Mouse (Mus musculus) myocyte (in vitro differentiated cells): ENCODE measurements around the gene Rps3. TPM values are rescaled to one million over a fixed set of nuclear protein-coding genes. Genes with fewer than 3 reads are reported as not detected.
A peak's percentile ranks its signal among the peaks of the same experiment; 100 is the strongest.

Source experiments
- H3K27me3 ChIP-seq: one replicate; pipeline ENCODE4 v1.6.1; 2011; ENCODE audit not compliant: control insufficient read depth, insufficient read depth, insufficient read length
- H3K36me3 ChIP-seq: one replicate; pipeline ENCODE4 v1.6.1; 2011; ENCODE audit not compliant: control insufficient read depth, insufficient read depth
- H3K4me2 ChIP-seq: one replicate; pipeline ENCODE4 v1.6.1; 2011; ENCODE audit warnings: low read depth, control low read depth
- H3K4me3 ChIP-seq: one replicate; pipeline ENCODE4 v1.5.1; 2011; ENCODE audit warnings: mild to moderate bottlenecking, control low read depth, moderate library complexity
- H3K79me2 ChIP-seq: one replicate; pipeline ENCODE4 v1.6.1; 2011; ENCODE audit not compliant: control insufficient read depth, insufficient read depth
- H3ac ChIP-seq: one replicate; pipeline ENCODE4 v1.6.1; 2011; ENCODE audit not compliant: control insufficient read depth, insufficient read length
- CEBPB ChIP-seq: IDR thresholded peaks from 2 replicates; pipeline ENCODE4 v1.6.1; 2011; ENCODE audit warnings: mild to moderate bottlenecking, moderate library complexity; ENCODE audit not compliant: poor library complexity, insufficient read depth, severe bottlenecking
- E2F4 ChIP-seq: IDR thresholded peaks from one replicate; pipeline ENCODE4 v1.6.1; 2011; ENCODE audit warnings: mild to moderate bottlenecking, control low read depth, moderate library complexity; ENCODE audit not compliant: insufficient read depth
- MAX ChIP-seq: IDR thresholded peaks from one replicate; pipeline ENCODE4 v1.6.1; 2011; ENCODE audit warnings: low read depth, mild to moderate bottlenecking, control low read depth
- MYOD1 ChIP-seq, 3 experiments: IDR thresholded peaks; one replicate each; pipeline ENCODE4 v1.6.1; 2011; ENCODE audit warnings: control low read depth in 2 of 3, low read depth in 2 of 3, mild to moderate bottlenecking in 2 of 3, moderate library complexity in 1 of 3; ENCODE audit not compliant: insufficient read length in 2 of 3, control insufficient read depth in 1 of 3
- MYOG ChIP-seq, 3 experiments: IDR thresholded peaks; one replicate each; pipeline ENCODE4 v1.6.1; 2011; ENCODE audit warnings: control low read depth in 2 of 3, low read depth in 2 of 3, mild to moderate bottlenecking in 2 of 3; ENCODE audit not compliant: insufficient read length in 2 of 3, control insufficient read depth in 1 of 3, insufficient read depth in 1 of 3
- POLR2A ChIP-seq: IDR thresholded peaks from one replicate; pipeline ENCODE4 v1.6.1; 2011; ENCODE audit warnings: low read depth, mild to moderate bottlenecking, control low read depth, moderate library complexity; ENCODE audit not compliant: insufficient read length
- POLR2AphosphoS2 ChIP-seq: IDR thresholded peaks from one replicate; pipeline ENCODE4 v1.6.1; 2011; ENCODE audit warnings: low read depth, control low read depth; ENCODE audit not compliant: insufficient read length
- REST ChIP-seq: IDR thresholded peaks from one replicate; pipeline ENCODE4 v1.6.1; 2011; ENCODE audit warnings: mild to moderate bottlenecking, control low read depth, moderate library complexity; ENCODE audit not compliant: insufficient read depth, insufficient read length
- SRF ChIP-seq: IDR thresholded peaks from one replicate; pipeline ENCODE4 v1.6.1; 2011; ENCODE audit warnings: low read depth; ENCODE audit not compliant: control insufficient read depth, insufficient read length
- TCF12 ChIP-seq: IDR thresholded peaks from one replicate; pipeline ENCODE4 v1.6.1; 2011; ENCODE audit warnings: mild to moderate bottlenecking, control low read depth; ENCODE audit not compliant: poor library complexity, insufficient read depth, severe bottlenecking
- TCF3 ChIP-seq: IDR thresholded peaks from one replicate; pipeline ENCODE4 v1.6.1; 2011; ENCODE audit warnings: low read depth, control low read depth; ENCODE audit not compliant: insufficient read length
- USF1 ChIP-seq: IDR thresholded peaks from one replicate; pipeline ENCODE4 v1.6.1; 2011; ENCODE audit warnings: low read depth, mild to moderate bottlenecking, control low read depth, moderate library complexity
- polyA plus RNA-seq: library from polyadenylated mRNA; unstranded; fragments of >200 nt; fragmentation: generic; extraction: Trizol; gene quantifications from one replicate; pipeline ENCODE4 v1.2.1, GENCODE M21; 2012; ENCODE audit warnings: missing spikeins

Rps3 gene
- polyA plus RNA-seq, 1 experiment, result 2,049 TPM

DNA sequence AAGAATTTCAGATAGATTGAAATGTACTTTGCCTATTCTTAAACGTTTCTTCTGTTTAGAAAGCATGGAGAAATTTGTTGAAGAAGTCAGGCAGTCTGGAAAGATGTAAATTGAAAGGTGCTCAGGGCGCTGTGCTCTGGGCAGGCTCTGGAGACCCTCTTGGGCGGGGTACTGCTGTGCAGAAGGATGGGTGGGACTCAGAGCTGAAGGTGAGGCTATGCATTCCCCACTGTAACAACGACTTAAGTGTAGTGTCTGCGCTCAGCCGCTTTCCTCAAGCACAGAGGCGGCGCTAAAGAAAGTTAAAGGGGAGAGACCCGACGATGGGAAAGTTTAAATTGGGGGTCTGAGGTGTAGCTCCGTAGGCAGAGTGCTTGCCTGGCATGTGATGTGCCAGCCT lies 53.3 kb downstream of the Rps3 start:
- H3K27me3 ChIP-seq, result no peaks in the 10 kb centered on the region
- no peaks in the 10 kb centered on the region for H3K36me3 ChIP-seq

DNA sequence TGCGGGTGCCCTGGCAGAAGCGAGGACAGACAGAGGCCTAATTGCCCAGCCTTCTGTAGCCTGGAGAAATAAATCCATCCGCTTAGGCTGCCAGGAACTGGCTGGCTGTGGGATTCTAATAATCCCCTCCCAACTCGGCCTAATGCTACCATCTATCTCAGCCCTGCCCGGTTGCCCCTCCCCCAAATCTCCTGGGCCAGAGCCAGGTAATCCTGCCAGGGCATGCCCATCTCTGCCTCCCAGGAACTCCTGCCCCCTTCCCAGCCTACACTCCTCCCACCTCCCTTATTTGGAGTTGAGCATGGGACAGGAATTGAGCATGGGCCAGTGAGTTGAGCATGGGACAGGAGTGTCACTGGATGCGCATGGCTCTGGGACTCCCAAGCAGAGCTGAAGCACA lies 53.8 kb downstream of the Rps3 start:
- H3K27me3 ChIP-seq, result no peaks in the 10 kb centered on the region
- no peak overlapping the region for H3K4me2 ChIP-seq
- H3K36me3 ChIP-seq, result no peaks in the 10 kb centered on the region
- H3ac ChIP-seq, result no peak overlapping the region
- no peak overlapping the region for H3K4me3 ChIP-seq
- H3K79me2 ChIP-seq, result no peaks in the 10 kb centered on the region
- no peak for TF ChIP-seq USF1
- TF ChIP-seq TCF3, result no peak
- TF ChIP-seq MYOG (IDR thresholded peaks at IDR 0.05; ENCODE audit: control insufficient read depth in 1 of 3, insufficient read depth in 1 of 3, insufficient read length in 2 of 3, low read depth in 2 of 3), result no peak

More for the DNA sequence above, 53.3 kb downstream of the Rps3 start:
- Histone ChIP-seq H3K4me3 (no peak overlapping the region), H3ac (no peak overlapping the region), H3K79me2 (no peaks in the 10 kb centered on the region), H3K4me2 (no peak overlapping the region)
- no peak for TF ChIP-seq TCF3
- no peak for TF ChIP-seq REST
- no peak for TF ChIP-seq POLR2AphosphoS2
- TF ChIP-seq MAX, result no peak
- no peak for TF ChIP-seq POLR2A
- TF ChIP-seq SRF, result no peak
- no peak for TF ChIP-seq MYOD1 (IDR thresholded peaks at IDR 0.05; ENCODE audit: control insufficient read depth in 1 of 3, insufficient read length in 2 of 3, low read depth in 2 of 3)
- TF ChIP-seq TCF12, result no peak
- no peak for TF ChIP-seq USF1
- TF ChIP-seq CEBPB, result no peak

DNA sequence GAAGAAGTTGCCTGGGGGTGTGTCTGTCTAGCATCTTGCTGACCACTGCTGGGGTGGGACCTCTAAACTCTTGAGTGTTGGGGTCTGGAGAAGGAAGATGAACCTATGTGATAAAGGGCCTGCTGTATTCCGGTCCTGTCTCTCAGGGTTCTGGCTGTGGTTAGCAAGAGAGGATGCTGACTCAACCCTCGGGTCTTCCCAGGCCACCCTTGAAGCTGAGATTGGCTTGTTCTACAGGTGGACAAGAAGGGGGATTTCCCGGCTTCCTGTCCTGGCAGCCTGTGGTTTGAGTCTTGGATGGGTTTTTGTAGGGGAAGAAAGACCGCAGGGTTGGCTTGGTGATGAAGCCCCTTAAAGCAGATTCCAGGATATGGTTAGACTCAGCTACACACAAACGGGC lies 54.7 kb downstream of the Rps3 start:
- TF ChIP-seq USF1, result no peak
- no peak for TF ChIP-seq MYOG (IDR thresholded peaks at IDR 0.05; ENCODE audit: control insufficient read depth in 1 of 3, insufficient read depth in 1 of 3, insufficient read length in 2 of 3, low read depth in 2 of 3)
- no peak for TF ChIP-seq MYOD1 (IDR thresholded peaks at IDR 0.05; ENCODE audit: control insufficient read depth in 1 of 3, insufficient read length in 2 of 3, low read depth in 2 of 3)
- TF ChIP-seq TCF3, result no peak
- TF ChIP-seq TCF12, result no peak
- TF ChIP-seq MAX, result no peak
- TF ChIP-seq REST, result no peak
- no peak for TF ChIP-seq POLR2A
- no peak for TF ChIP-seq POLR2AphosphoS2
- TF ChIP-seq SRF, result no peak
- no peak for TF ChIP-seq E2F4
- TF ChIP-seq CEBPB, result no peak
- Histone ChIP-seq H3K27me3 (no peaks in the 10 kb centered on the region), H3K4me3 (no peak overlapping the region), H3K4me2 (peak overlapping the region; percentile 32), H3K79me2 (no peaks in the 10 kb centered on the region), H3K36me3 (no peaks in the 10 kb centered on the region), H3ac (no peak overlapping the region)

DNA sequence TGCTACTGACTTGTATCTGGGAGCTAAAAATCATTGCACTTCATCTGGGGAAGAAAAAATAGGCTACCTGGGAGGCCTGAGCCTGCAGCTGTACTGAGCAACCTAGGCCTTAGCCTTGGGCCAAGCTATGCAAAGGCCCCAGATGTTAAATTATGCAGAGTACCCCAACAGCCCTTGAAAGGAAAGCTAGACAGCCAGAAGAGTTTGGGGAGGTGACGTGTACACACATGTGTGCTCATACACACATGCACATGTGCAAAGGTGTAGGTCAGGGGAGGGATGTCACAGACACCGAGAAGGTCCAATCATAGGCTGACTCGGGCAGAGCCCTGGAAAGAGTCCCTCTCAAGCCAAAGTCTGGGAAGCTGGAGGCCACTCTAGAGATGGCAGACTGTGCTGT lies 55.6 kb downstream of the Rps3 start:
- Histone ChIP-seq H3K4me3 (no peak overlapping the region), H3K4me2 (no peak overlapping the region), H3ac (no peak overlapping the region), H3K79me2 (no peaks in the 10 kb centered on the region), H3K27me3 (no peaks in the 10 kb centered on the region), H3K36me3 (no peaks in the 10 kb centered on the region)
- TF ChIP-seq POLR2AphosphoS2, result no peak
- no peak for TF ChIP-seq TCF3
- no peak for TF ChIP-seq REST
- TF ChIP-seq MAX, result no peak
- no peak for TF ChIP-seq TCF12
- no peak for TF ChIP-seq SRF
- no peak for TF ChIP-seq USF1
- TF ChIP-seq MYOD1 (IDR thresholded peaks at IDR 0.05; ENCODE audit: control insufficient read depth in 1 of 3, insufficient read length in 2 of 3, low read depth in 2 of 3), result no peak
- TF ChIP-seq CEBPB, result no peak
- TF ChIP-seq E2F4, result no peak
- TF ChIP-seq MYOG (IDR thresholded peaks at IDR 0.05; ENCODE audit: control insufficient read depth in 1 of 3, insufficient read depth in 1 of 3, insufficient read length in 2 of 3, low read depth in 2 of 3), result no peak
- no peak for TF ChIP-seq POLR2A

Other genes starting within 250 kb of the Rps3 start
- 1.9 TPM for gene Mogat2, start 245.1 kb downstream of the Rps3 start, polyA plus RNA-seq
- gene Map6, start 216.3 kb downstream of the Rps3 start, polyA plus RNA-seq, result 35.1 TPM
- gene Serpinh1, start 130.5 kb downstream of the Rps3 start, polyA plus RNA-seq, result 1,713 TPM
- 9.5 TPM for gene Gdpd5, start 102.3 kb downstream of the Rps3 start, polyA plus RNA-seq
- not detected for gene Klhl35, start 17.7 kb downstream of the Rps3 start, polyA plus RNA-seq
- gene Arrb1, start 51.7 kb upstream of the Rps3 start, polyA plus RNA-seq, result 5.1 TPM
- gene Tpbgl, start 143.4 kb upstream of the Rps3 start, polyA plus RNA-seq, result not detected
- gene Slco2b1, start 227.6 kb upstream of the Rps3 start, polyA plus RNA-seq, result 0.01 TPM
- not detected for gene Olfr520, start 246.5 kb upstream of the Rps3 start, polyA plus RNA-seq